Mouse (Mus musculus) midbrain, embryonic 10.5 days (tissue): ENCODE results near the gene Gimd1. TPM values are rescaled to one million over a fixed set of nuclear protein-coding genes. Genes with fewer than 3 reads are reported as not detected.
A peak's percentile ranks its signal among the peaks of the same experiment; 100 is the strongest.

Experiments used
- DNase-seq: peaks from one replicate; pipeline ENCODE4 v3.0.0-alpha.2; 2017; ENCODE audit warnings: low spot score
- H3K27ac ChIP-seq: fragments of 300-500 bp; sonication (generic); replicated peaks from 2 replicates; pipeline ENCODE4 v1.5.1; 2016; ENCODE audit warnings: mild to moderate bottlenecking
- H3K27me3 ChIP-seq: fragments of 300-500 bp; sonication (generic); 2 replicates; pipeline ENCODE4 v1.6.1; 2016; ENCODE audit warnings: low read depth, mild to moderate bottlenecking; ENCODE audit not compliant: poor library complexity, severe bottlenecking
- H3K36me3 ChIP-seq: fragments of 300-500 bp; sonication (generic); 2 replicates; pipeline ENCODE4 v1.6.1; 2016; ENCODE audit warnings: mild to moderate bottlenecking, moderate library complexity
- H3K4me1 ChIP-seq: fragments of 300-500 bp; sonication (generic); 2 replicates; pipeline ENCODE4 v1.6.1; 2016
- H3K4me3 ChIP-seq: fragments of 300-500 bp; sonication (generic); 2 replicates; pipeline ENCODE4 v1.5.1; 2016; ENCODE audit warnings: mild to moderate bottlenecking, moderate library complexity
- H3K9me3 ChIP-seq: fragments of 300-500 bp; sonication (generic); replicated peaks from 2 replicates; pipeline ENCODE4 v1.6.1; 2016; ENCODE audit warnings: mild to moderate bottlenecking
- WGBS: fragments of 180-500 bp; shearing (Covaris S2); methylation state at CpG from one replicate; pipeline ENCODE4 v1.1.7; 2016; 5-methylcytosine and 5-hydroxymethylcytosine counted together
- polyA plus RNA-seq: library from polyadenylated mRNA; unstranded; fragments of >200 nt; fragmentation: Nextera tagmentation; extraction: Ambion mirVana; gene quantifications from 2 replicates; pipeline ENCODE4 v1.2.1, GENCODE M21; 2016

The Gimd1 gene
- polyA plus RNA-seq, 1 experiment from 2014 or later: not detected

- H3K9me3 ChIP-seq: no peaks in the 10 kb centered on the region
- DNase-seq: no peak
- H3K4me3 ChIP-seq: no peak overlapping the region
- no peaks in the 10 kb centered on the region for H3K36me3 ChIP-seq
- H3K27ac ChIP-seq: no peak overlapping the region
- H3K4me1 ChIP-seq: no peaks in the 10 kb centered on the region
- 89% methylated on average over 5 of the region's 5 CpGs for WGBS
- no peaks in the 10 kb centered on the region for H3K27me3 ChIP-seq
Observed at GRCm38 (mm10) chr3:132650191-132650590, 20.6 kb downstream of the Gimd1 start.

GRCm38 (mm10) chr3:132651776-132652175 lies 22.2 kb downstream of the Gimd1 start:
- Histone ChIP-seq H3K4me1 (no peaks in the 10 kb centered on the region), H3K4me3 (no peak overlapping the region), H3K9me3 (no peaks in the 10 kb centered on the region), H3K27me3 (no peaks in the 10 kb centered on the region), H3K36me3 (peaks cover 6% of the 10 kb centered on the region; the same call in 1 of the 2 replicates), H3K27ac (no peak overlapping the region)
- WGBS: 94% methylated on average over 3 of the region's 3 CpGs
- DNase-seq: no peak

- no peak for DNase-seq
- H3K27me3 ChIP-seq: no peaks in the 10 kb centered on the region
- WGBS: 85% methylated on average over 7 of the region's 7 CpGs
- no peaks in the 10 kb centered on the region for H3K4me1 ChIP-seq
- H3K27ac ChIP-seq: no peak overlapping the region
- no peak overlapping the region for H3K4me3 ChIP-seq
- no peaks in the 10 kb centered on the region for H3K9me3 ChIP-seq
- H3K36me3 ChIP-seq: peaks cover 12% of the 10 kb centered on the region
Observed at GRCm38 (mm10) chr3:132653959-132654358, 24.3 kb downstream of the Gimd1 start.

GRCm38 (mm10) chr3:132655955-132656354 lies 26.3 kb downstream of the Gimd1 start:
- Histone ChIP-seq H3K4me1 (no peaks in the 10 kb centered on the region), H3K9me3 (no peaks in the 10 kb centered on the region), H3K27me3 (no peaks in the 10 kb centered on the region), H3K4me3 (no peak overlapping the region), H3K36me3 (peaks cover 32% of the 10 kb centered on the region), H3K27ac (no peak overlapping the region)
- no peak for DNase-seq
- 85% methylated on average over 2 of the region's 2 CpGs for WGBS

- Histone ChIP-seq H3K27me3 (no peaks in the 10 kb centered on the region), H3K36me3 (peaks cover 33% of the 10 kb centered on the region), H3K27ac (no peak overlapping the region), H3K4me3 (no peak overlapping the region), H3K4me1 (peaks cover 2% of the 10 kb centered on the region), H3K9me3 (no peaks in the 10 kb centered on the region)
- DNase-seq: no peak
- WGBS: 95% methylated on average over 2 of the region's 2 CpGs
Observed at GRCm38 (mm10) chr3:132677494-132677893, 47.9 kb downstream of the Gimd1 start.

GRCm38 (mm10) chr3:132683447-132684230 lies 54.0 kb downstream of the Gimd1 start, which contains the start of gene Tbck:
TSS of gene Tbck (plus strand) at chr3:132684144.
- Histone ChIP-seq H3K36me3 (peaks cover 4% of the 10 kb centered on the region; the same call in 1 of the 2 replicates), H3K27ac (peak within 1 kb of the TSS; percentile 99), H3K4me3 (peak within 1 kb of the TSS; percentile 76), H3K27me3 (no peaks in the 10 kb centered on the region), H3K9me3 (no peaks in the 10 kb centered on the region), H3K4me1 (peaks cover 19% of the 10 kb centered on the region)
- DNase-seq: peak; percentile 93
- whole genome bisulfite sequencing: under 1% methylated on average over 42 of the region's 42 CpGs

- peaks cover 6% of the 10 kb centered on the region for H3K36me3 ChIP-seq
- no peak for DNase-seq
- peaks cover 19% of the 10 kb centered on the region for H3K4me1 ChIP-seq
- peak within 1 kb of the TSS; percentile 99 for H3K27ac ChIP-seq
- H3K27me3 ChIP-seq: no peaks in the 10 kb centered on the region
- WGBS: 3% methylated on average over 27 of the region's 27 CpGs
- no peaks in the 10 kb centered on the region for H3K9me3 ChIP-seq
- peak within 1 kb of the TSS; percentile 76 for H3K4me3 ChIP-seq
Observed at GRCm38 (mm10) chr3:132684231-132684928, 54.8 kb downstream of the Gimd1 start, which contains the start of gene Aimp1. TSS of gene Aimp1 (minus strand) at chr3:132684370.

Other genes starting within 250 kb of the Gimd1 start
- gene Tbck, start 54.3 kb downstream of the Gimd1 start, polyA plus RNA-seq: 21.5 and 26.2 TPM in 2 replicates
- gene Aimp1, start 54.5 kb downstream of the Gimd1 start, polyA plus RNA-seq: 77.6 and 79.4 TPM in 2 replicates